Mouse (Mus musculus): ENCODE data around the gene 1110002E22Rik. TPM values are rescaled to one million over a fixed set of nuclear protein-coding genes. Genes with fewer than 3 reads are reported as not detected.

1110002E22Rik gene
- polyA plus RNA-seq (2012; ENCODE audit: insufficient read depth, insufficient read length, missing spikeins) = not detected in 2 replicates

DNA sequence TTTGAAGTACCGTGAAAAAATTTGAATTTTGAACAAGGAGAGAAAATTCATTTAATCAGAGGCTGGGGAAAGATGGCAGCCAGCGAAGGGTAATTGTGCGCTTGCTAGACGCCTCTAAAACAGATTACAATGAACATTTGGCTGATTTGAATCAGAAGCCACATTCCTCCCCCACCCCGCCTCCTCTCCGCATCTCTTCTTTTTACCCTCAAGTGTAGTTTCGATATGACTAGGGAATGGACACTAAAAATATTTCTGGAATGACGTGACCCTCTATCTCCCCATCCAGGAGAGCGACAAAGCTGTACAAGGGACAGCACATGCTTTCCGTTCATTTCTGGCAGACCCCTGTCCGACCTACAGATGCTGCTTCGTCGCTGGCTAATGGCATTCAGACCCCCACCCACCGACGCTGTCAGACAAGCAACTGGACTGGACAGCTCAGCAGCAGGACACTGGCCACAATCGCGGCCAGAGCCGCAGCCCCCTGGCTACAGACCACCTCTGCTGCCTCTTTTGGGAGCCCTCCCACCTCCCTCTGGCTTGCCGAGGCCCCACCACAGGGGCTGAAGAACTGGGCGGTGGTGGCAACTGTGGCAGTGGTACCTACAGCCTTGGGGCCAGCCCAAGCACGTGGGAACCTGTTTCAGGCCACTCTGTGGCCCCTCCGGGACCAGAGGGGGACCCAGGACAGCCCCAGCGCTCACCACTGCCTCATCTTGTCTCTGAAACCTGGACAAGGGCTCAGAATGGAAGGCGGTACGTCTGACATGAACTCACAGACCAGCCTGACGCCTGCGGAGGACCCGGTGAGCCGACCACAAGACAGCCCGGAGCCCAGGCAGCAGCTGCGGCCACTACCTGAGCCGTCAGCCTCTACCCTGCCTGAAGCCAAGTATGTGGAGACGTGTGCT is at the start of gene 1110002E22Rik:
Gene 1110002E22Rik (plus strand): TSS at position 321 of the 914 bp plus-strand sequence.
- TF ChIP-seq POLR2A (IDR thresholded peaks at IDR 0.05; ENCODE audit: borderline replicate concordance, low read depth, low read length) = no peak
- no peak for TF ChIP-seq CTCF (IDR thresholded peaks at IDR 0.05; ENCODE audit: low read depth, low read length)
- Histone ChIP-seq H3K4me1 (ENCODE audit: control insufficient read depth, insufficient read depth, low read length) (0 out of 2 replicates have a peak, but pooled peaks cover 4% of the 10 kb centered on the region), H3K4me3 (ENCODE audit: insufficient read depth, low read length) (no peak within 1 kb of the TSS), H3K27ac (ENCODE audit: insufficient read depth, low read depth, low read length) (no peak within 1 kb of the TSS)

DNA sequence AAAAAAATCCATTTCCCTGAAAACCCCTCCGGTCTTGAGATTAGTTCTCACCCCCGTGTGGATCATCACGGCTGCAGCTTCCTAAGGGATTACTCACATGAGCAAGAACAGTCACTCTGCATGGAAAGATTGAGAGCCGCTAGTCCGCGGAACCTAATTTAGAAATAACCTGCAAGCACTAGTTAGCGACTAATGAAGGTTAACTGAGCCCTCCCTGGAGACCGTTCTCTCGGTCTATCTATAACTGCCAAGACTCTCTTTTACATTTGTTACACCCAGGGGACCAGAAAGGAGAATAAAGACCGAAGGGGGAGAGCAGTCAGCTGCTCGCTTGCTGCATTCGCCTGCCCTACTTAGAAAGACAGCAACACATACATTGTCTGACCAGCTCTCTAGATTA is 48.0 kb upstream of the 1110002E22Rik start:
- no peak overlapping the region for H3K4me3 ChIP-seq (ENCODE audit: insufficient read depth, low read length)
- TF ChIP-seq POLR2A (IDR thresholded peaks at IDR 0.05; ENCODE audit: borderline replicate concordance, low read depth, low read length) (no peak), CTCF (IDR thresholded peaks at IDR 0.05; ENCODE audit: low read depth, low read length) (no peak)
- no peak overlapping the region for H3K27ac ChIP-seq (ENCODE audit: insufficient read depth, low read depth, low read length)
- H3K4me1 ChIP-seq (ENCODE audit: control insufficient read depth, insufficient read depth, low read length) = 0 out of 2 replicates have a peak, but pooled peaks cover 2% of the 10 kb centered on the region

- peaks cover 8% of the 10 kb centered on the region for H3K4me1 ChIP-seq (ENCODE audit: control insufficient read depth, insufficient read depth, low read length)
- H3K27ac ChIP-seq (ENCODE audit: insufficient read depth, low read depth, low read length) = no peak overlapping the region
- no peak for TF ChIP-seq CTCF (IDR thresholded peaks at IDR 0.05; ENCODE audit: low read depth, low read length)
- TF ChIP-seq POLR2A (IDR thresholded peaks at IDR 0.05; ENCODE audit: borderline replicate concordance, low read depth, low read length) = no peak
- H3K4me3 ChIP-seq (ENCODE audit: insufficient read depth, low read length) = no peak overlapping the region
Measured at GRCm38 (mm10) chr3:138022003-138022402, 42.8 kb upstream of the 1110002E22Rik start.

DNA sequence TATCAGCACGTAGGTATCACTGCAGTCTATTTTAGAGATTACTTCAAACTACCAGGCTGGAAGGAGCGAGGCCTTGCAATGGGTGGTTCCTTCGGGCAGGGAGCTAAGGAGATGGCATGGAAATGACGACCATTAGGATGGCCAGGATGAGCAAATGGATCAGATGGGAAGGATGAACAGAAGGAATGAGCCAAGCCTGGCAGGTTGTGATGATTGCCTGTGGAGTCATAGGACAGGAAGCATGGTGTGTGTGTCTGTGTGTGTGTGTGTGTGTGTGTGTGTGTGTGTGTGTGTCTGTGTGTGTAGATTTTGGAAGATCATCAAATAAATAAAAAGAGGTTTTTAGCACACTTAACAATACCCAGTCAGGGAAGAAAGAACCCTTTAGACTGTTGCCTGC is 42.2 kb upstream of the 1110002E22Rik start:
- no peak overlapping the region for H3K27ac ChIP-seq (ENCODE audit: insufficient read depth, low read depth, low read length)
- TF ChIP-seq POLR2A (IDR thresholded peaks at IDR 0.05; ENCODE audit: borderline replicate concordance, low read depth, low read length) = no peak
- no peak for TF ChIP-seq CTCF (IDR thresholded peaks at IDR 0.05; ENCODE audit: low read depth, low read length)
- peaks cover 14% of the 10 kb centered on the region for H3K4me1 ChIP-seq (ENCODE audit: control insufficient read depth, insufficient read depth, low read length)
- H3K4me3 ChIP-seq (ENCODE audit: insufficient read depth, low read length) = no peak overlapping the region

GRCm38 (mm10) chr3:138026286-138026685 is 38.6 kb upstream of the 1110002E22Rik start:
- H3K4me1 ChIP-seq (ENCODE audit: control insufficient read depth, insufficient read depth, low read length) = peaks cover 22% of the 10 kb centered on the region
- no peak overlapping the region for H3K4me3 ChIP-seq (ENCODE audit: insufficient read depth, low read length)
- no peak for TF ChIP-seq CTCF (IDR thresholded peaks at IDR 0.05; ENCODE audit: low read depth, low read length)
- no peak for TF ChIP-seq POLR2A (IDR thresholded peaks at IDR 0.05; ENCODE audit: borderline replicate concordance, low read depth, low read length)
- peak overlapping the region; percentile 64 for H3K27ac ChIP-seq (ENCODE audit: insufficient read depth, low read depth, low read length)

- Histone ChIP-seq H3K4me3 (ENCODE audit: insufficient read depth, low read length) (no peak overlapping the region), H3K4me1 (ENCODE audit: control insufficient read depth, insufficient read depth, low read length) (peaks cover 22% of the 10 kb centered on the region), H3K27ac (ENCODE audit: insufficient read depth, low read depth, low read length) (no peak overlapping the region)
- TF ChIP-seq POLR2A (IDR thresholded peaks at IDR 0.05; ENCODE audit: borderline replicate concordance, low read depth, low read length) = no peak
- no peak for TF ChIP-seq CTCF (IDR thresholded peaks at IDR 0.05; ENCODE audit: low read depth, low read length)
Measured at GRCm38 (mm10) chr3:138027575-138028362, 37.1 kb upstream of the 1110002E22Rik start.

- TF ChIP-seq CTCF (IDR thresholded peaks at IDR 0.05; ENCODE audit: low read depth, low read length) (no peak), POLR2A (IDR thresholded peaks at IDR 0.05; ENCODE audit: borderline replicate concordance, low read depth, low read length) (no peak)
- H3K4me1 ChIP-seq (ENCODE audit: control insufficient read depth, insufficient read depth, low read length) = peaks cover 22% of the 10 kb centered on the region
- H3K4me3 ChIP-seq (ENCODE audit: insufficient read depth, low read length) = no peak overlapping the region
- no peak overlapping the region for H3K27ac ChIP-seq (ENCODE audit: insufficient read depth, low read depth, low read length)
Measured at GRCm38 (mm10) chr3:138029351-138029750, 35.5 kb upstream of the 1110002E22Rik start.

GRCm38 (mm10) chr3:138030563-138030962 is 34.3 kb upstream of the 1110002E22Rik start:
- Histone ChIP-seq H3K4me3 (ENCODE audit: insufficient read depth, low read length) (no peak overlapping the region), H3K4me1 (ENCODE audit: control insufficient read depth, insufficient read depth, low read length) (peaks cover 20% of the 10 kb centered on the region), H3K27ac (ENCODE audit: insufficient read depth, low read depth, low read length) (no peak overlapping the region)
- TF ChIP-seq POLR2A (IDR thresholded peaks at IDR 0.05; ENCODE audit: borderline replicate concordance, low read depth, low read length) = no peak
- TF ChIP-seq CTCF (IDR thresholded peaks at IDR 0.05; ENCODE audit: low read depth, low read length) = no peak

DNA sequence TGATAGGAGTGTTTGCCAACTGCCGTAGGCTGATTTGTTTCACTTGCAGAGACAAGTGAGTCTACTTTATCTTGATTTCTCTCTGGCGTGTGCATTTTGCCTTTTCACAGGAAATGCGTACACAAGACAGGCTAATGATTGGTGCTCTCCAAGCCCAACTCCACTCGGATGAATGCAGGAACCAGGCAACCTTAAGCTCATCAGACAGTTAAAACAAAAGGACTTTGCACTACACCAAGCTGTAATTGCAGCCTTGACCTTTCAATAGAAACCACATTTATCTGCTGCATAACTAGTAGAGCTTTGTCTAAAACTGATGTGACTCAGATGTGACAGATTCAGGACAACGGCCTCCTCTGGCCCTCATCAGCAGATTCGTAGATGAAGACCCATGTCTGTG is 30.9 kb upstream of the 1110002E22Rik start:
- Histone ChIP-seq H3K4me3 (ENCODE audit: insufficient read depth, low read length) (no peak overlapping the region), H3K4me1 (ENCODE audit: control insufficient read depth, insufficient read depth, low read length) (peaks cover 3% of the 10 kb centered on the region; the same call in 1 of the 2 replicates), H3K27ac (ENCODE audit: insufficient read depth, low read depth, low read length) (no peak overlapping the region)
- no peak for TF ChIP-seq POLR2A (IDR thresholded peaks at IDR 0.05; ENCODE audit: borderline replicate concordance, low read depth, low read length)
- TF ChIP-seq CTCF (IDR thresholded peaks at IDR 0.05; ENCODE audit: low read depth, low read length) = no peak
